Mouse (Mus musculus) neural tube, embryonic 13.5 days (tissue): Measurements from ENCODE around the gene Camk2n1. TPM values are rescaled to one million over a fixed set of nuclear protein-coding genes. Genes with fewer than 3 reads are reported as not detected.
A peak's percentile ranks its signal among the peaks of the same experiment; 100 is the strongest.

Source experiments
- ATAC-seq: fragments of 200-750 bp; cut with Nextera tagmentation; 2 replicates; pipeline ENCODE4 v1.8.0; 2017; ENCODE audit warnings: low read depth, mild to moderate bottlenecking, moderate TSS enrichment, moderate library complexity
- H3K27ac ChIP-seq: fragments of 300-500 bp; sonication (generic); replicated peaks from 2 replicates; pipeline ENCODE4 v1.5.1; 2015; ENCODE audit warnings: moderate library complexity, mild to moderate bottlenecking, inconsistent platforms
- H3K27me3 ChIP-seq: fragments of 300-500 bp; sonication (generic); 2 replicates; pipeline ENCODE4 v1.6.1; 2015; ENCODE audit warnings: mild to moderate bottlenecking, inconsistent platforms
- H3K36me3 ChIP-seq: fragments of 300-500 bp; sonication (generic); 2 replicates; pipeline ENCODE4 v1.6.1; 2015; ENCODE audit warnings: mild to moderate bottlenecking, inconsistent platforms
- H3K4me1 ChIP-seq: fragments of 300-500 bp; sonication (generic); replicated peaks from 2 replicates; pipeline ENCODE4 v1.6.1; 2015; ENCODE audit warnings: inconsistent platforms
- H3K4me2 ChIP-seq: fragments of 300-500 bp; sonication (generic); 2 replicates; pipeline ENCODE4 v1.6.1; 2015; ENCODE audit warnings: inconsistent platforms, mild to moderate bottlenecking, moderate library complexity
- H3K4me3 ChIP-seq: fragments of 300-500 bp; sonication (generic); 2 replicates; pipeline ENCODE4 v1.5.1; 2015; ENCODE audit warnings: mild to moderate bottlenecking, inconsistent platforms
- H3K9ac ChIP-seq: fragments of 300-500 bp; sonication (generic); 2 replicates; pipeline ENCODE4 v1.6.1; 2015; ENCODE audit warnings: moderate library complexity, mild to moderate bottlenecking, inconsistent platforms
- H3K9me3 ChIP-seq: fragments of 300-500 bp; sonication (generic); 2 replicates; pipeline ENCODE4 v1.6.1; 2016; ENCODE audit warnings: inconsistent platforms
- WGBS: fragments of 180-500 bp; shearing (Covaris S2); methylation state at CpG from one replicate; pipeline ENCODE4 v1.1.7; 2015; 5-methylcytosine and 5-hydroxymethylcytosine counted together
- polyA plus RNA-seq: library from polyadenylated mRNA; unstranded; fragments of >200 nt; fragmentation: Nextera tagmentation; extraction: Ambion mirVana; gene quantifications from 2 replicates; pipeline ENCODE4 v1.2.1, GENCODE M21; 2015

The Camk2n1 gene
- polyA plus RNA-seq, 1 experiment from 2014 or later, result 15.3 TPM

DNA sequence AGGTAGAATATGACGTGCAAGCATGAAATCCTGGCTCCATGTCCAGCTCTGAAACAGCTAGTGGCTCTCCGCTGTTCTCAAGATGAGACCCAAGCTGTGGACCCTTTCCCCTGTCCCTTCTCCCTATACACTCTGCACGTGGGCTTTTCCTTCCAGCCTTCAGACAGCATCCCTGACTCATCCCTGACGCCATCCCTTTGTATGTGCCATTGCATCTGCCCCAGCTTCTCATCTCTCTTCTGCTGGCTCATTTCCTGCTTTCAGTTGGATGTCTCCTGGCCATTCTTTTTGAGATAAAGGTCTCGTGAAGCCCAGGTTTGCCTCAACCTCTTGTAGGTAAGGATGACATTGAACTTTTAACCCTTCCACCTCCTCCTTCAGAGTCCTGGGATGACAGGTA lies 46.9 kb downstream of the Camk2n1 start:
- no peak overlapping the region for H3K27ac ChIP-seq
- no peak overlapping the region for H3K9ac ChIP-seq
- ATAC-seq, result no peak
- WGBS, result 81% methylated on average over 5 of the region's 5 CpGs
- peaks cover 40% of the 10 kb centered on the region for H3K4me1 ChIP-seq
- H3K36me3 ChIP-seq, result no peaks in the 10 kb centered on the region
- no peaks in the 10 kb centered on the region for H3K9me3 ChIP-seq
- H3K4me3 ChIP-seq, result no peak overlapping the region
- no peaks in the 10 kb centered on the region for H3K27me3 ChIP-seq
- H3K4me2 ChIP-seq, result no peak overlapping the region

DNA sequence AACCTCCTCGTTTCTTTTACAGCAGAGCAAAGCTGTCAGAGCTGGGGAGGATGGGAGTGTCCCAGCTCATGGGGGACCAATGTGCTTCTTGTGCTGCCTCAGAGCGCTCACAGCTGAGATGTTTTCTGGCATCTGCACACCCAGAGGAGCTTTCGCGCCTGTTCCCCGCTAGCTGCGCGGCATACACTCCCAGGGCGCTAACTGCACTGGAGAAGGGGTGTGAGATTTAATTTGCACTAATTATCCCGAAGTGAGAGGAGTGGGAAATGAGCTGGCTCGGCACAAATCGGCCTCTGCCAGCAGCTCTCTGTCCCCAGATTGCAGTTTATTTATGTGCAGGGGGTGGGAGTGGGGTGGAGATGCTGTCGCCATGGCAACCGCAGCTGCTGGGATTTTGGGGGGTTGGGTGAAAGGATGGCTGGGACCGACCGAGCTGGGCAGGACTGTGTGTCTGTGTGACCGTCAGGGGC lies 50.6 kb downstream of the Camk2n1 start:
- Histone ChIP-seq H3K9ac (peak overlapping the region; percentile 52; the same call in 1 of the 2 replicates), H3K27me3 (no peaks in the 10 kb centered on the region), H3K9me3 (no peaks in the 10 kb centered on the region), H3K4me2 (peak overlapping the region; percentile 47), H3K27ac (peak overlapping the region; percentile 94), H3K4me3 (peak overlapping the region; percentile 9; the same call in 1 of the 2 replicates), H3K36me3 (no peaks in the 10 kb centered on the region), H3K4me1 (peaks cover 50% of the 10 kb centered on the region)
- ATAC-seq, result peak; percentile 92
- under 1% methylated on average over 16 of the region's 16 CpGs for WGBS

DNA sequence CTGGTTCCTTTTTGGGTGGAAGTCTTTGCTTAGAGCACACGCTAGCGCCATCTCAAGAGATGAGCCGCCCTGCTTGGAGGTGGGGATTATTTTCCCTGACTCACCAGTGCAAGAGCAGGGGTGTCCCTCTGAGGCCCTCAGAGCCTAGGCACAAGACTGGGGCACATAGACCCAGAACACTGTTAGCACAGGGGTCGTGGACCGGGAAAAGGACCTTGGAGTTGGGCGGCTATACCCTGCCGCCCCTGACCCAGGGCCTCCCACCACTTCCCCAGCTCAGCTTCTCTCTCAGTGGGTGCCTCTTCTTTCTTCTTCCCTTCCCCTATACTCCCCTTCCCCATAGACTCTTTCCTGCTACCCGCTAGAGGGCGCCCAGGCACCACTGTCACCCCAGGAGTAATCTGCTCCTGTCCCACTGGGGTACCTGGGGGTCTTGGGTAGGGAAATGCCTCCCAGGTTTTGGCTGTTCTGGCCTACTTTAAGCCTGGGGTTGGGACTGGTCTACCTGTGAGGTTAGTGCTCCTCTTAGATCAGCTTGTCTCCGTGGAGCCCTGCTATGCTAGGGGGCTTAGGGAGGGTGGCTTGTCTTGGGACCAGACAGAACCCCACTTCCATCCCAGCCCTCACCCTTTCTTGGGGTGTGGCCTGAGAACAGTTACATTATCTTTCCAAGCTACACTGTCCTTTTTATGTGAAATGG lies 51.2 kb downstream of the Camk2n1 start:
- peak overlapping the region; percentile 52; the same call in 1 of the 2 replicates for H3K9ac ChIP-seq
- no peaks in the 10 kb centered on the region for H3K9me3 ChIP-seq
- no peaks in the 10 kb centered on the region for H3K36me3 ChIP-seq
- WGBS, result 7% methylated on average over 10 of the region's 10 CpGs
- H3K27me3 ChIP-seq, result no peaks in the 10 kb centered on the region
- peak overlapping the region; percentile 94 for H3K27ac ChIP-seq
- ATAC-seq, result peak; percentile 70
- peaks cover 50% of the 10 kb centered on the region for H3K4me1 ChIP-seq
- H3K4me2 ChIP-seq, result peak overlapping the region; percentile 47
- H3K4me3 ChIP-seq, result peak overlapping the region; percentile 9; the same call in 1 of the 2 replicates

DNA sequence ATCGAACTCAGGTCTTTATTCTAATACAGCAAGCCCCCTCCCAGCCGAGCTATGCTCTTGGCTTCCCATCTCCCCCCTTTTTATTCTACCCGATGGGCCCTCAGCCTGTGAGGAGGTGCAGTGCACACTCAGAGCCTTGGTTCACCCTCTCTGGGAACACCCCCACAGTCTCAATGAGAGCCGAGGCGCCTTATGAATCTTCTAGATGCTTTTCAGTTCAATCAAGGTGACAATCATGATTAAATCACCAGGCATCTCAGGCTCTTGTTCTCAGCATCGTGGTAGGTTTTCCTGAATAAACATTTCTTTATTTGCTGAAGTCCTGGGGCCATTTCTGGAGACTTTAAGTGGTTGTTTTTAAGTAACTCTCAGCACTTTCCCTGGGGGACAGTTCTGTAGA lies 53.8 kb downstream of the Camk2n1 start:
- Histone ChIP-seq H3K27me3 (0 out of 2 replicates have a peak, but pooled peaks cover 3% of the 10 kb centered on the region), H3K4me3 (no peak overlapping the region), H3K27ac (no peak overlapping the region; the same call in 1 of the 2 replicates), H3K9ac (no peak overlapping the region), H3K4me1 (peaks cover 50% of the 10 kb centered on the region), H3K36me3 (no peaks in the 10 kb centered on the region), H3K4me2 (no peak overlapping the region), H3K9me3 (no peaks in the 10 kb centered on the region)
- WGBS, result 71% methylated on average over 6 of the region's 6 CpGs
- no peak for ATAC-seq

Other genes with a start within 250 kb of the Camk2n1 start
- 172 and 212 TPM in 2 replicates for gene Hp1bp3, start 238.0 kb upstream of the Camk2n1 start, polyA plus RNA-seq
- gene Sh2d5, start 203.9 kb upstream of the Camk2n1 start, polyA plus RNA-seq, result 9.4 TPM in 2 replicates
- gene Kif17, start 203.9 kb upstream of the Camk2n1 start, polyA plus RNA-seq, result 2.1 and 2.2 TPM in 2 replicates
- gene Ddost, start 149.6 kb upstream of the Camk2n1 start, polyA plus RNA-seq, result 214 and 216 TPM in 2 replicates
- 84.9 and 94.0 TPM in 2 replicates for gene Pink1, start 128.0 kb upstream of the Camk2n1 start, polyA plus RNA-seq
- gene Cda, start 86.3 kb upstream of the Camk2n1 start, polyA plus RNA-seq, result 6.4 and 7.1 TPM in 2 replicates
- 2.2 and 2.6 TPM in 2 replicates for gene Fam43b, start 57.8 kb upstream of the Camk2n1 start, polyA plus RNA-seq
- gene Mul1, start 19.6 kb upstream of the Camk2n1 start, polyA plus RNA-seq, result 19.8 and 21.6 TPM in 2 replicates
- 0.21 and 0.48 TPM in 2 replicates for gene Vwa5b1, start 181.6 kb downstream of the Camk2n1 start, polyA plus RNA-seq